Mouse (Mus musculus) ES-E14 (cell line): ENCODE data around the gene Fam47e.

Experiments used
- CHD2 ChIP-seq: IDR thresholded peaks from 2 replicates; pipeline ENCODE4 v1.6.1; 2014; ENCODE audit warnings: mild to moderate bottlenecking, low read depth, low read length, inconsistent platforms
- HCFC1 ChIP-seq: IDR thresholded peaks from 2 replicates; pipeline ENCODE4 v1.6.1; 2012; ENCODE audit warnings: low read length, inconsistent platforms, borderline replicate concordance; ENCODE audit not compliant: insufficient read depth
- MAFK ChIP-seq: IDR thresholded peaks from 2 replicates; pipeline ENCODE4 v1.6.1; 2014; ENCODE audit warnings: mild to moderate bottlenecking, low read depth, low read length, inconsistent platforms; ENCODE audit not compliant: insufficient read depth
- ZC3H11A ChIP-seq: IDR thresholded peaks from 2 replicates; pipeline ENCODE4 v1.6.1; 2012; ENCODE audit warnings: low read depth, mild to moderate bottlenecking, inconsistent platforms, low read length, borderline replicate concordance
- ZNF384 ChIP-seq: IDR thresholded peaks from 2 replicates; pipeline ENCODE4 v1.6.1; 2012; ENCODE audit warnings: low read depth, low read length, inconsistent platforms

- TF ChIP-seq ZNF384, result no peak
- no peak for TF ChIP-seq MAFK
- TF ChIP-seq CHD2, result no peak
- TF ChIP-seq ZC3H11A, result no peak
- TF ChIP-seq HCFC1, result no peak
Measured at GRCm38 (mm10) chr5:92621883-92622282, 67.0 kb downstream of the Fam47e start.
